Mouse (Mus musculus) ES-E14 (cell line): ENCODE measurements around the gene Slitrk4. TPM values are rescaled to one million over a fixed set of nuclear protein-coding genes. Genes with fewer than 3 reads are reported as not detected.

ENCODE experiments used
- DNase-seq: peaks from one replicate; pipeline ENCODE4 v3.0.0-alpha.2; 2013; ENCODE audit warnings: low read depth, low spot score
- H3K27ac ChIP-seq: 2 replicates; pipeline ENCODE4 v1.5.1; 2012; ENCODE audit warnings: low read depth, mild to moderate bottlenecking, low read length, moderate library complexity, mixed read lengths; ENCODE audit not compliant: poor library complexity, insufficient read depth, severe bottlenecking
- H3K36me3 ChIP-seq: 2 replicates; pipeline ENCODE4 v1.6.1; 2012; ENCODE audit warnings: mild to moderate bottlenecking, low read length, moderate library complexity, mixed read lengths; ENCODE audit not compliant: control insufficient read depth, poor library complexity, insufficient read depth, severe bottlenecking
- H3K4me1 ChIP-seq, 2 experiments: fragments of 150-350 bp in 1 of 2; sonication (generic) in 1 of 2; 2 replicates each; pipeline ENCODE4 v1.6.1; 2012; ENCODE audit warnings: low read length in 2 of 2, mild to moderate bottlenecking in 1 of 2, mixed read lengths in 1 of 2; ENCODE audit not compliant: control insufficient read depth in 2 of 2, insufficient read depth in 2 of 2, poor library complexity in 1 of 2
- H3K4me3 ChIP-seq, 2 experiments: fragments of 150-350 bp in 1 of 2; sonication (generic) in 1 of 2; 2 replicates each; pipeline ENCODE4 v1.5.1; 2012; ENCODE audit warnings: low read length in 2 of 2, low read depth in 1 of 2, mild to moderate bottlenecking in 1 of 2, mixed read lengths in 1 of 2; ENCODE audit not compliant: insufficient read depth in 1 of 2, poor library complexity in 1 of 2, severe bottlenecking in 1 of 2
- H3K9ac ChIP-seq: 2 replicates; pipeline ENCODE4 v1.6.1; 2012; ENCODE audit warnings: low read depth, mild to moderate bottlenecking, low read length, mixed read lengths; ENCODE audit not compliant: poor library complexity, insufficient read depth, severe bottlenecking
- H3K9me3 ChIP-seq: fragments of 150-350 bp; sonication (generic); 2 replicates; pipeline ENCODE4 v1.6.1; 2012; ENCODE audit warnings: low read depth, mild to moderate bottlenecking, low read length; ENCODE audit not compliant: control insufficient read depth, insufficient read depth
- CHD2 ChIP-seq: IDR thresholded peaks from 2 replicates; pipeline ENCODE4 v1.6.1; 2014; ENCODE audit warnings: mild to moderate bottlenecking, low read depth, low read length, inconsistent platforms
- HCFC1 ChIP-seq: IDR thresholded peaks from 2 replicates; pipeline ENCODE4 v1.6.1; 2012; ENCODE audit warnings: low read length, inconsistent platforms, borderline replicate concordance; ENCODE audit not compliant: insufficient read depth
- MAFK ChIP-seq: IDR thresholded peaks from 2 replicates; pipeline ENCODE4 v1.6.1; 2014; ENCODE audit warnings: mild to moderate bottlenecking, low read depth, low read length, inconsistent platforms; ENCODE audit not compliant: insufficient read depth
- ZC3H11A ChIP-seq: IDR thresholded peaks from 2 replicates; pipeline ENCODE4 v1.6.1; 2012; ENCODE audit warnings: low read depth, mild to moderate bottlenecking, inconsistent platforms, low read length, borderline replicate concordance
- ZNF384 ChIP-seq: IDR thresholded peaks from 2 replicates; pipeline ENCODE4 v1.6.1; 2012; ENCODE audit warnings: low read depth, low read length, inconsistent platforms
- in situ Hi-C, 2 experiments: fragments of 600-800 bp; cut with MboI; formaldehyde crosslinking; loops; one replicate each; pipeline ENCODE4 v1.15.1; 2025; ENCODE audit warnings: low sequenced_read_pairs in 2 of 2, inconsistent platforms in 1 of 2; ENCODE audit not compliant: unreplicated experiment in 2 of 2
- total RNA-seq: library from RNA; depleted of rRNA; stranded (reverse); fragments of 300-350 nt; gene quantifications from 2 replicates; pipeline ENCODE4 v1.2.3, GENCODE M21; 2012; rRNA removed

Gene Slitrk4
- total RNA-seq = 1.0 and 1.1 TPM in 2 replicates

DNA sequence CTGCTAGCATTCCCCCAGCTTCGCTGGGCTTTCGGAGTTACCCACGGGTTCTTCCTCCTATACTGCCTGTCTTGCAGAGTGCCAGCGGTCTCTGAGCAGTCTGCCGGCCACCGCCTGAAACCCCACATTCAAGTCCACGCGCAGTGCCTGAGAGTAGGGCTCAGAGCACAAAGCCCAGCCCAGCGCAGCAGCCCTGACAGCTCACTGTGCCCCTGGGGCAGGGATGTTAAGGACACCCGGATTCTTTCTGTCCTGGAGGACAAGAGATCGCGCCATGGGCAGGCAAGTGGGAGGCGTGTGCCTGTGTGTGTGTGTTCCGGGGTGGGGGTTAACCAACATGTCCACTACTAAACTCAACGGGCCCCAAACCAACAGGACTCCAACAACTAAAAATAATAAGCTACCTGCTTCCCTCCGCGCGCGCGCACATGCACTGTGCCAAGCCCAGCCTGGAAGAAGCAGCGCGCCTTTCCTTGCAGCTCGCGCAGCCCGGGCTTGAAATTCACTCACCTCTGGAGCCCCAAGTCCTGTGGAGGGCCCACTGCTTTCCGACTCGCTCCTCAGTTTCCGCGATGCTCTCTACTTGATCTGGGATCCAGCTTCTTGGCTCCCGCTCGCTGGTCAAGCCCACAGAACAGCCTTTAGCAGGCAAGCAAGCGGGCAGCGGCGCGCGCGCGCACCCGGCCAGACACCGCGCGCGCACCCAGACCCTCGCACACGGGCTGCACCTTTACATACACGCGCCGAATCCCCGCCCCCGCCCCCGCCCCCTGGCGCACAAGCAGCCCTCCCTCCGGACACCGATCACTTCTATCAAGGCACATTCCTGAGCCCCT, at the start of gene Slitrk4:
TSS of gene Slitrk4 (minus strand) at position 707 of the 836 bp plus-strand sequence.
- Histone ChIP-seq H3K9ac (peak within 1 kb of the TSS; percentile 38), H3K4me1 (no peaks in the 10 kb centered on the region), H3K9me3 (no peaks in the 10 kb centered on the region), H3K27ac (no peak within 1 kb of the TSS), H3K36me3 (no peaks in the 10 kb centered on the region), H3K4me3 (peak within 1 kb of the TSS; percentile 62 to 63)
- in situ Hi-C loops = no loop called here
- no peak for DNase-seq
- no peak for TF ChIP-seq CHD2

- no peak overlapping the region for H3K4me3 ChIP-seq
- no peak for DNase-seq
- TF ChIP-seq MAFK (no peak), ZNF384 (no peak), ZC3H11A (no peak), HCFC1 (no peak), CHD2 (no peak)
Observed at GRCm38 (mm10) chrX:64319501-64319900, 42.7 kb upstream of the Slitrk4 start.

GRCm38 (mm10) chrX:64277991-64278301, 1.1 kb upstream of the Slitrk4 start:
- no peak overlapping the region for H3K9ac ChIP-seq
- no peaks in the 10 kb centered on the region for H3K4me1 ChIP-seq
- no peaks in the 10 kb centered on the region for H3K36me3 ChIP-seq
- in situ Hi-C loops = no loop called here
- 0 out of 2 replicates have a peak, but pooled peaks have one; percentile 33 for TF ChIP-seq ZNF384
- no peak for TF ChIP-seq HCFC1
- TF ChIP-seq ZC3H11A = no peak
- no peaks in the 10 kb centered on the region for H3K9me3 ChIP-seq
- H3K27ac ChIP-seq = no peak overlapping the region
- DNase-seq = no peak
- no peak overlapping the region for H3K4me3 ChIP-seq

More at GRCm38 (mm10) chrX:64319501-64319900, 42.7 kb upstream of the Slitrk4 start:
- in situ Hi-C loops = no loop called here
- Histone ChIP-seq H3K9me3 (no peaks in the 10 kb centered on the region), H3K4me1 (no peaks in the 10 kb centered on the region), H3K27ac (no peak overlapping the region), H3K36me3 (no peaks in the 10 kb centered on the region), H3K9ac (no peak overlapping the region)

GRCm38 (mm10) chrX:64277126-64277990, 562 bp upstream of the Slitrk4 start:
- in situ Hi-C loops = no loop called here

More at GRCm38 (mm10) chrX:64277126-64277990, 562 bp upstream of the Slitrk4 start:
- no peaks in the 10 kb centered on the region for H3K9me3 ChIP-seq
- TF ChIP-seq CHD2 = no peak
- TF ChIP-seq MAFK = no peak
- TF ChIP-seq ZNF384 = no peak
- H3K4me1 ChIP-seq = no peaks in the 10 kb centered on the region
- no peak overlapping the region for H3K9ac ChIP-seq
- H3K4me3 ChIP-seq = peak overlapping the region; percentile 62 to 63; a peak in 3 of 4 replicates
- no peak overlapping the region for H3K27ac ChIP-seq
- DNase-seq = no peak
- no peaks in the 10 kb centered on the region for H3K36me3 ChIP-seq
